Mouse (Mus musculus) urinary bladder, postnatal 36 days (tissue): Measurements from ENCODE around the gene Gm21773.
"Not testable (repeated sequence)": the region's sequence is repeated elsewhere in the genome, so short reads cannot be mapped to it uniquely, and the experiment has no call there.

ENCODE experiments used
- DNase-seq, 2 experiments: peaks; one replicate each; pipeline ENCODE4 v3.0.0; 2022; ENCODE audit warnings: low spot score in 2 of 2, mixed read lengths in 1 of 2

The Gm21773 gene

GRCm38 (mm10) chrY:25309260-25309659 is at the start of gene Gm21773:
TSS of gene Gm21773 (minus strand) at chrY:25309360.
- not testable (repeated sequence) for DNase-seq
